Mouse (Mus musculus): ENCODE data around the gene Olfr323. TPM values are rescaled to one million over a fixed set of nuclear protein-coding genes. Genes with fewer than 3 reads are reported as not detected.
A peak's percentile ranks its signal among the peaks of the same experiment; 100 is the strongest.

Olfr323 gene
- polyA plus RNA-seq, 1 experiment from 2014 or later: not detected

DNA sequence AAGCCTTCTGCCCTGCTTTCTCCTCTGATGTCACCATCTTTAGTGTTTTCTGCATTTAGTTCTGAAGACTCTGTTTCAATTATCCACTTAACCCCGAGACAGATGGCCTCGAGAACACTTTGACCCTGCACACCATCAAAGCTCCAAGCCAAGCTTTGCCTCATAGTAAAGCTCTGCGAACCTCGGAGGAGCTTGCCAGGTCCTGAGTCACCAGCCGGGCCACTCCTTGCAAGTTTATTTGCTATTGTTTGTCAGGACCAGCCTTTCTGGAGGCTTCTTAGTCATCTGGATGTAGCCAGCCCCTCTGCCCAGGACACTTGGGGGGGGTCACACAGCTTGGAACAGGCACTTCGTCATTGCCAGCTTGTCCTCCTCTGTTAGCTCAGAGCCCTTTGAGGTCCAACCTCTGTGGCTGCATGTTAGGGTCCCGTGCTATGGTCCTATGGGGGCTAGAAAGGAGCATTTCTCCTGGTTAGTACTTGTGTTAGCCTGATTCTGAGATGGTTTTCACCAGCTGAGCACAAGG, 7.9 kb upstream of the Olfr323 start:
- Histone ChIP-seq H3K27ac (ENCODE audit: low read length) (no peak overlapping the region), H3K4me1 (ENCODE audit: control insufficient read depth, insufficient read depth, low read length) (peaks cover 7% of the 10 kb centered on the region), H3K9me3 (ENCODE audit: control insufficient read depth, low read length) (no peaks in the 10 kb centered on the region), H3K27me3 (replicated peaks; ENCODE audit: control insufficient read depth, insufficient read depth, low read length) (peaks cover 13% of the 10 kb centered on the region), H3K4me2 (ENCODE audit: low read depth, low read length) (no peak overlapping the region), H3K4me3 (ENCODE audit: low read length) (no peak overlapping the region), H3K9ac (ENCODE audit: low read depth, low read length) (no peak overlapping the region), H3K36me3 (ENCODE audit: control insufficient read depth, insufficient read depth, low read length) (no peaks in the 10 kb centered on the region)
- no peak for ATAC-seq
- WGBS: 48% methylated on average over 7 of the region's 7 CpGs

DNA sequence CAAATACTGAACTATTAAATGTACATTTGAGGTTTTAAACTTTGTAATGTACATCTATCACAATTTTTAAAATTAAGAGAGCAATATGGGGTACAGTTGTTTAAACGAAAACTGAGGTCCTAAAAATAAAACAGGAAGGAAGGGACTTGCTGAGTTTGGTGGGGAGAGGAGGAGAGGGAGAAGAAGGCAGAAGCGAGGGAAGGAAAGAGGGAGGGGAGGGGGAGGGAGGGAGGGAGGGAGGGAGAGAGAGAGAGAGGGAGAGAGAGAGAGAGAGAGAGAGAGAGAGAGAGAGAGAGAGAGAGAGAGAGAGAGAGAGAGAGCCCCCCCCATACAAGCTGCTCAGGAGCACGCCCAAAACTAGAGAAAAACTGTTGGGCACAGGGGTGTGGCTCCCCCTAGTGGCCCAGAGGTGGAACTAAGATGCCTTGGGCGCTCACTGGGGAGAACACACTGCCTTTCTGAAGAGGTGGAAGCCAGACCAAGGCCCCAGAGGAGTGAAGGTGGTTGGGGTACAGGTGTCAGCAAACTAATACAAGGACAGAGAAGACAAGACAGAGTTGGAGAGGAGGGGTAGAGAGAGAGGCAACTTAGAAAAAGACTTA, 6.2 kb upstream of the Olfr323 start:
- Histone ChIP-seq H3K4me2 (ENCODE audit: low read depth, low read length) (no peak overlapping the region), H3K9me3 (ENCODE audit: control insufficient read depth, low read length) (no peaks in the 10 kb centered on the region), H3K27me3 (replicated peaks; ENCODE audit: control insufficient read depth, insufficient read depth, low read length) (peaks cover 13% of the 10 kb centered on the region), H3K4me3 (ENCODE audit: low read length) (no peak overlapping the region), H3K9ac (ENCODE audit: low read depth, low read length) (no peak overlapping the region), H3K27ac (ENCODE audit: low read length) (no peak overlapping the region), H3K36me3 (ENCODE audit: control insufficient read depth, insufficient read depth, low read length) (no peaks in the 10 kb centered on the region), H3K4me1 (ENCODE audit: control insufficient read depth, insufficient read depth, low read length) (peaks cover 7% of the 10 kb centered on the region)
- 0 out of 2 replicates have a peak, but pooled peaks have one; percentile 46 for ATAC-seq
- WGBS: 18% methylated on average over 4 of the region's 4 CpGs

DNA sequence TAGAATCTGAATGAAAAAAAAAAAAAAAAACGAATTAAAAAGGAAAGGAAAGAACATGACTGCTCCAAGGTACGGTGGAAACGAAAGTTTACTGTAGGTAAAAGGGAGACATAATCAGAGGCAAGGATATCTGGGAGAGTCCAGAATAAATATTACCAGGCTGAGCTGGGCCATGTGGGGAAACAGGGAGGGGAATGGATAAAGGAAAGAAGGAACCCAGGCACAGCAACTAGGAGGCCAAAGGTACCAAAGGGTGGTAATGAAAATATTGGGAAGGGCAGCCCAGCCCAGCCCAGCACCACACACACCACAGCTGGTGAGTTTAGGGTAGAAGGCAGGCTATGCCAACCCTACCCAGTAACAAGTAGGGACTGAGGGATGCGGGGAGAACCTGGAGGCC, 4.6 kb upstream of the Olfr323 start:
- Histone ChIP-seq H3K4me1 (ENCODE audit: control insufficient read depth, insufficient read depth, low read length) (no peaks in the 10 kb centered on the region), H3K36me3 (ENCODE audit: control insufficient read depth, insufficient read depth, low read length) (no peaks in the 10 kb centered on the region), H3K9ac (ENCODE audit: low read depth, low read length) (no peak overlapping the region), H3K9me3 (ENCODE audit: control insufficient read depth, low read length) (no peaks in the 10 kb centered on the region), H3K27me3 (replicated peaks; ENCODE audit: control insufficient read depth, insufficient read depth, low read length) (peaks cover 4% of the 10 kb centered on the region; the same call in 1 of the 2 replicates), H3K4me2 (ENCODE audit: low read depth, low read length) (no peak overlapping the region), H3K4me3 (ENCODE audit: low read length) (no peak overlapping the region), H3K27ac (ENCODE audit: low read length) (no peak overlapping the region)
- ATAC-seq: no peak
- WGBS: 48% methylated on average over 4 of the region's 4 CpGs

DNA sequence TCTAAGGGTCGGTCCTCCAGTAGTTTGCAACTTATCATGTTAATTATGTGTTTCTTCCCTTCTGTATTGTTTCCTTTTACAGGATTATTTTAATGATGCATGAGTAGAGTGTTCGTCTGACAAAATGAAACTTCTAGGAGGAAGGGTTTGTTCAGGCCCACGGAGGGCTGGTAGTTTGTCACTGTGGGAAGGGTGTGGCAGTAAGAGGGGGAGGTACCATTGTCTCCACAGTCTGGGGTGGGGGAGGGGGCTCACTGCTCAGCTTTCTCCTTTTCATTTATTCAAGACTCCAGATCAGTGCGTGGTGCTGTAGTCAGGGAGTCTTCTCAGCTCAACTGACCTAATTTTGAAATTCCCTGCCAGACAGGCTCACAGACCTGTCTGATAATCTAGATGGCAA, 4.2 kb downstream of the Olfr323 start:
- WGBS: 55% methylated on average over 4 of the region's 4 CpGs
- no peaks in the 10 kb centered on the region for H3K9me3 ChIP-seq (ENCODE audit: control insufficient read depth, low read length)
- no peaks in the 10 kb centered on the region for H3K4me1 ChIP-seq (ENCODE audit: control insufficient read depth, insufficient read depth, low read length)
- H3K9ac ChIP-seq (ENCODE audit: low read depth, low read length): no peak overlapping the region
- H3K27ac ChIP-seq (ENCODE audit: low read length): no peak overlapping the region
- H3K27me3 ChIP-seq (replicated peaks; ENCODE audit: control insufficient read depth, insufficient read depth, low read length): 0 out of 2 replicates have a peak, but pooled peaks cover 2% of the 10 kb centered on the region
- no peak for ATAC-seq
- no peak overlapping the region for H3K4me2 ChIP-seq (ENCODE audit: low read depth, low read length)
- H3K4me3 ChIP-seq (ENCODE audit: low read length): no peak overlapping the region
- no peaks in the 10 kb centered on the region for H3K36me3 ChIP-seq (ENCODE audit: control insufficient read depth, insufficient read depth, low read length)

DNA sequence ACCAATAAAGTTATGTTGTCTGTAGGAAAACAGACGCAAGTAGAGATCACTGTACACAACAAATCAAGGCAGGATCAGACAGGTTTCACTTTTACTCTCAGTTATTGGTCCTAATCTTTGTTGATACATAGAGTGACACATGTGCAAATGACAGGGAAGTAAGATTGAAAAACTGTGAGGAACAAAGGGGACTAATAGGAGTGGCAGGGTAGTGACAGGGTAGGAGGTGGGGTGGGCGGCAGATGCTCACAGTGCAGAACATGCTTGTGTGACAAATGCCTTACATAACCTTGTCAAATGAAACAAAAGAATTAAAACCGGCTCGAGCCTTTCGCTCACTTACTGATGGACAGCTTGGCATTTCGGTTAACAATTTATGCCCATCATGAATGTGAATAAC, 11.5 kb downstream of the Olfr323 start:
- Histone ChIP-seq H3K27me3 (replicated peaks; ENCODE audit: control insufficient read depth, insufficient read depth, low read length) (0 out of 2 replicates have a peak, but pooled peaks cover 6% of the 10 kb centered on the region), H3K4me3 (ENCODE audit: low read length) (no peak overlapping the region), H3K9me3 (ENCODE audit: control insufficient read depth, low read length) (no peaks in the 10 kb centered on the region), H3K4me2 (ENCODE audit: low read depth, low read length) (peak overlapping the region; percentile 23), H3K27ac (ENCODE audit: low read length) (no peak overlapping the region), H3K36me3 (ENCODE audit: control insufficient read depth, insufficient read depth, low read length) (no peaks in the 10 kb centered on the region), H3K4me1 (ENCODE audit: control insufficient read depth, insufficient read depth, low read length) (peaks cover 8% of the 10 kb centered on the region), H3K9ac (ENCODE audit: low read depth, low read length) (no peak overlapping the region)
- 66% methylated on average over 6 of the region's 6 CpGs for WGBS
- ATAC-seq: peak; percentile 54

DNA sequence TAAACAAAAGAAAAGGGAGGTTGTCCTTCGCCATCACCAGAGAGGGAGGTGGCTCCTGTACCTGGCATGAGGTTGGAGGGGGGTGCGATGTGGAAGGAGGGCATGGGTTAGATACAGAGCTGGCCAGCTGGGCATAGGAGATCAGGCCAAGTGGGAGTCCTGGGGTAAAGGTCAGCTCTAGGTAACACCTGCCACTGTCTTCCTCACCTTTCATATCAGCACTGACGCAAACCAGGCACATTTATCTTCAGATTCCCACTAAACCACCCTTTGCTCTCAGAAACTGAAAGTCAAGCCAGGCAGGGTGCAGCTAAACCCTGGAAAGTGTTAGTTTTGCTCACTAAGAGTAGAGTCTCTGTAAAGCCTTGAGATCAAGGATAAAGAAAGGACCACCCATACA, 11.9 kb downstream of the Olfr323 start:
- WGBS: 57% methylated on average over 3 of the region's 3 CpGs

DNA sequence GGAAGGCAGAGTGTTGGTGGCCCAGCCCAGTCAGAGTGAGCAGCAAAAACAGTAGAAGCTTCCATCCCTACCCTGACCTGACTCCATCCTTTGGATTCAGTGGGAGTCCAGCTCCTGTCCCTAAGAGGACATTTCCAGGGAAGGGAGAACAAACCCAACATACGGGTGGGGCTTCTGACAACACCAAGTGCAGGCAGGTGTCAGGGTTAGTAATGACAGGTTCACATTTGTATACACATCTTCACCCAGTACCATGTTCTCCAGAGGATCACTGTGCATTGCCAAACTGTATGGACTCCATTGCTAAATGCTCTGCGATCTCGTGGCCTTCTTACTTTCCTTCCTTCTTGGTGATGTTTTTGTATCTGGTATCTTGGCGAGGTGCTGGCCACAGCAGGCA, 14.3 kb downstream of the Olfr323 start, which contains the start of gene 2210407C18Rik:
TSS of gene 2210407C18Rik (minus strand) at position 101 of the 400 bp plus-strand sequence.
- Histone ChIP-seq H3K27me3 (replicated peaks; ENCODE audit: control insufficient read depth, insufficient read depth, low read length) (0 out of 2 replicates have a peak, but pooled peaks cover 7% of the 10 kb centered on the region), H3K4me3 (ENCODE audit: low read length) (no peak within 1 kb of the TSS), H3K36me3 (ENCODE audit: control insufficient read depth, insufficient read depth, low read length) (no peaks in the 10 kb centered on the region), H3K9me3 (ENCODE audit: control insufficient read depth, low read length) (no peaks in the 10 kb centered on the region), H3K4me2 (ENCODE audit: low read depth, low read length) (no peak within 1 kb of the TSS), H3K4me1 (ENCODE audit: control insufficient read depth, insufficient read depth, low read length) (peaks cover 17% of the 10 kb centered on the region), H3K27ac (ENCODE audit: low read length) (no peak within 1 kb of the TSS), H3K9ac (ENCODE audit: low read depth, low read length) (no peak within 1 kb of the TSS)
- ATAC-seq: no peak
- 91% methylated on average over 4 of the region's 4 CpGs for whole genome bisulfite sequencing

More for the DNA sequence above, 11.9 kb downstream of the Olfr323 start:
- Histone ChIP-seq H3K4me1 (ENCODE audit: control insufficient read depth, insufficient read depth, low read length) (peaks cover 12% of the 10 kb centered on the region), H3K4me3 (ENCODE audit: low read length) (no peak overlapping the region), H3K27me3 (replicated peaks; ENCODE audit: control insufficient read depth, insufficient read depth, low read length) (0 out of 2 replicates have a peak, but pooled peaks cover 6% of the 10 kb centered on the region), H3K27ac (ENCODE audit: low read length) (no peak overlapping the region), H3K9me3 (ENCODE audit: control insufficient read depth, low read length) (no peaks in the 10 kb centered on the region), H3K36me3 (ENCODE audit: control insufficient read depth, insufficient read depth, low read length) (no peaks in the 10 kb centered on the region), H3K4me2 (ENCODE audit: low read depth, low read length) (peak overlapping the region; percentile 23), H3K9ac (ENCODE audit: low read depth, low read length) (no peak overlapping the region)
- ATAC-seq: peak; percentile 65

DNA sequence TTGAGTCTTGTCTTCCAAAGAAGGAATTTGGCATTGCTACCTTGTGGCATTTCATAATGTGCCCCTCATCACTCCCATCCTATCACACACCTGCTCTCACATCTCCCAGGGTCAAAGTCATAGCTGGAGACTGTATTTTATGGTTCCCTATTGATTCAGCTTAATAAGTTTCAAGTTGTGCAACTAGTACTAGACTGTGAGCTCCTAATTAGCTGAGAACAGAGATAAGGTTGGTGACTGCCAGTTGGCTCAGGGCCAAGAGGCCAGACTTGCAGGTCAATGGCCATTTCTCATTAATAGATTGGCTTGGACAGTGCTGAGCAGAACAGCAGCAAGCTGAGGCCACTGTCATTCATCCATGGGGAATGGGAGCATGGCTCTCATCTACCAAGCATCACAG, 15.8 kb downstream of the Olfr323 start:
- Histone ChIP-seq H3K36me3 (ENCODE audit: control insufficient read depth, insufficient read depth, low read length) (no peaks in the 10 kb centered on the region), H3K27ac (ENCODE audit: low read length) (no peak overlapping the region), H3K4me2 (ENCODE audit: low read depth, low read length) (no peak overlapping the region), H3K4me1 (ENCODE audit: control insufficient read depth, insufficient read depth, low read length) (peaks cover 17% of the 10 kb centered on the region), H3K27me3 (replicated peaks; ENCODE audit: control insufficient read depth, insufficient read depth, low read length) (peaks cover 10% of the 10 kb centered on the region; the same call in 1 of the 2 replicates), H3K9ac (ENCODE audit: low read depth, low read length) (no peak overlapping the region), H3K4me3 (ENCODE audit: low read length) (no peak overlapping the region), H3K9me3 (ENCODE audit: control insufficient read depth, low read length) (no peaks in the 10 kb centered on the region)
- peak; percentile 87 for ATAC-seq

DNA sequence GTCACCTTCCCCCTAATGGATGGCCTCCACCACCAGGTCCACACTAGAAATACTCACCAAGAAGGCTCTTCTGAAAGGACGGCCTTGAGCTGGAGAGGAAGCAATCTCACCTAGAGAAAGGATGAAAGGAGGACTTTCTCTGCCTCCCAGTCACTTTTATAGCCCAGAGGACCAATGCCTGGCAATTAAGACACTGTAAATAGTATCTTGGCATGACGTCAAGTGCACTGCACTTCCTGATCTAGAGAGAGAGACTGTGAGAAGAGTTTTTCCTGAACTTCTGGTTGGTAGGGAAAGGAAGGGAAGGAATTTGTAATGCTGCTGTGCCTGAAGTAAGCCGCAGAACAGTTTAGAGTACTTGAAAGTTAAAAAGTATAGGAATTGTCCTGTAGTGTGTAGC, 16.9 kb downstream of the Olfr323 start:
- H3K27ac ChIP-seq (ENCODE audit: low read length): no peak overlapping the region
- peaks cover 17% of the 10 kb centered on the region for H3K4me1 ChIP-seq (ENCODE audit: control insufficient read depth, insufficient read depth, low read length)
- H3K36me3 ChIP-seq (ENCODE audit: control insufficient read depth, insufficient read depth, low read length): no peaks in the 10 kb centered on the region
- H3K27me3 ChIP-seq (replicated peaks; ENCODE audit: control insufficient read depth, insufficient read depth, low read length): peaks cover 10% of the 10 kb centered on the region; the same call in 1 of the 2 replicates
- H3K4me3 ChIP-seq (ENCODE audit: low read length): no peak overlapping the region
- no peak overlapping the region for H3K9ac ChIP-seq (ENCODE audit: low read depth, low read length)
- 47% methylated on average over 3 of the region's 3 CpGs for WGBS
- no peak overlapping the region for H3K4me2 ChIP-seq (ENCODE audit: low read depth, low read length)
- no peaks in the 10 kb centered on the region for H3K9me3 ChIP-seq (ENCODE audit: control insufficient read depth, low read length)
- peak; percentile 40 for ATAC-seq
